In the genomic region with DNA sequence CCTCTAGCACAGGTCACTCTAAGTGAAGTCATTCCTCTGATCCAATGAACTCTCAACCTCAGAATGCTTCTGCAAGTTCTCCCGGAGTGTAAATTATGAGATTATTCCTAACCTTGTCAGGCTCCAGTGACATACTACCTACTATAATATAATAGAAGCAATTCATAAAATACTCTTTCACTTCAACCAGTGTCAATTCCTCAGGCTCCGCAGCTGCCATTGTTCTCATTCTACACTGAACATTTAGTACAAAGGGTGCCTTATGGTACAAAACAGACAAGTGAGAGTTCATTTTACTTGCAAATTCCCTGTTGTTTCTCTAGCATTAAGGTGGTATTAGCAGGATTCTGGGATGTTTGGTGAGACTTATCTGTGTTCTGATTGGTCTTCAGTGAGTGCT, we compare ENCODE assay signal across 15 mouse cellular contexts.
"Had no signal": no experiment of that assay in that cellular context is flagged by ENCODE, and none has a peak within 500 bp of the region (broad histone marks: within the 10 kb centered on the region; RNA-seq: fewer than 3 reads in every experiment).

No protein-coding gene starts in this region.

- H3K9me3 ChIP-seq: kidney, embryonic 15.5 days; limb, embryonic 12.5 days; liver, embryonic 13.5 days; lung, embryonic 15.5 days; megakaryocyte, embryonic 14.5 days; midbrain, embryonic 15.5 days had no signal

- H3K9ac ChIP-seq: kidney, embryonic 15.5 days; limb, embryonic 12.5 days; liver, embryonic 13.5 days; liver, postnatal 0 days; lung, embryonic 15.5 days; midbrain, embryonic 15.5 days had no signal

- H3K4me2 ChIP-seq: kidney, embryonic 15.5 days; limb, embryonic 12.5 days; liver, embryonic 13.5 days; lung, embryonic 15.5 days; midbrain, embryonic 15.5 days had no signal

- H3K4me1 ChIP-seq: kidney, embryonic 15.5 days; limb, embryonic 12.5 days; liver, embryonic 13.5 days; lung, embryonic 15.5 days; megakaryocyte, embryonic 14.5 days; midbrain, embryonic 15.5 days had no signal

- ATAC-seq: liver, postnatal 0 days; midbrain, embryonic 15.5 days had no signal

- H3K36me3 ChIP-seq: kidney, embryonic 15.5 days; limb, embryonic 12.5 days; liver, embryonic 13.5 days; lung, embryonic 15.5 days; midbrain, embryonic 15.5 days had no signal

- DNase-seq: kidney, adult 2 months; kidney, postnatal 14 days; layer of hippocampus, postnatal 36 days; liver; liver, embryonic 13.5 days; liver, postnatal 0 days; lung, postnatal 14 days; thymus, postnatal 4 days had no signal

- H3K27me3 ChIP-seq: kidney, embryonic 15.5 days; limb, embryonic 12.5 days; liver, embryonic 13.5 days; lung, embryonic 15.5 days; megakaryocyte, embryonic 14.5 days; midbrain, embryonic 15.5 days had no signal

- H3K27ac ChIP-seq: kidney, embryonic 15.5 days; limb, embryonic 12.5 days; liver, embryonic 13.5 days; lung, embryonic 15.5 days; macrophage; midbrain, embryonic 15.5 days; stomach, postnatal 0 days had no signal

- H3K4me3 ChIP-seq: kidney, embryonic 15.5 days; limb, embryonic 12.5 days; liver, embryonic 13.5 days; lung, embryonic 15.5 days; megakaryocyte, embryonic 14.5 days; midbrain, embryonic 15.5 days had no signal
